Mouse (Mus musculus): ENCODE data around the gene Ripor2. TPM values are rescaled to one million over a fixed set of nuclear protein-coding genes. Genes with fewer than 3 reads are reported as not detected.

The Ripor2 gene
- polyA plus RNA-seq, 1 experiment from 2014 or later = 16.6 TPM

GRCm38 (mm10) chr13:24710968-24711367 lies 129.0 kb downstream of the Ripor2 start:
- Histone ChIP-seq H3K4me1 (peaks cover 14% of the 10 kb centered on the region), H3K27ac (no peak overlapping the region), H3K9ac (no peak overlapping the region; the same call in 1 of the 2 replicates), H3K9me3 (no peaks in the 10 kb centered on the region), H3K4me3 (replicated peaks) (no peak overlapping the region), H3K4me2 (no peak overlapping the region), H3K27me3 (0 out of 2 replicates have a peak, but pooled peaks cover 4% of the 10 kb centered on the region), H3K36me3 (replicated peaks) (no peaks in the 10 kb centered on the region)
- WGBS = 64% methylated on average over 7 of the region's 7 CpGs
- ATAC-seq (ENCODE audit: low FRiP score) = no peak

GRCm38 (mm10) chr13:24712581-24713130 lies 130.7 kb downstream of the Ripor2 start:
- H3K9ac ChIP-seq = no peak overlapping the region
- peaks cover 14% of the 10 kb centered on the region for H3K4me1 ChIP-seq
- ATAC-seq (ENCODE audit: low FRiP score) = no peak
- no peak overlapping the region for H3K27ac ChIP-seq
- H3K27me3 ChIP-seq = 0 out of 2 replicates have a peak, but pooled peaks cover 4% of the 10 kb centered on the region
- H3K36me3 ChIP-seq (replicated peaks) = no peaks in the 10 kb centered on the region
- WGBS = 89% methylated on average over 7 of the region's 7 CpGs
- H3K4me2 ChIP-seq = no peak overlapping the region
- no peak overlapping the region for H3K4me3 ChIP-seq (replicated peaks)
- H3K9me3 ChIP-seq = no peaks in the 10 kb centered on the region

- H3K36me3 ChIP-seq (replicated peaks) = no peaks in the 10 kb centered on the region
- H3K9me3 ChIP-seq = no peaks in the 10 kb centered on the region
- H3K4me2 ChIP-seq = peak overlapping the region; percentile 29
- H3K27me3 ChIP-seq = 0 out of 2 replicates have a peak, but pooled peaks cover 4% of the 10 kb centered on the region
- peaks cover 14% of the 10 kb centered on the region for H3K4me1 ChIP-seq
- H3K27ac ChIP-seq = no peak overlapping the region
- WGBS = 8% methylated on average over 16 of the region's 16 CpGs
- H3K4me3 ChIP-seq (replicated peaks) = no peak overlapping the region
- peak; percentile 89 for ATAC-seq (ENCODE audit: low FRiP score)
- no peak overlapping the region for H3K9ac ChIP-seq
These were observed 131.5 kb downstream of the Ripor2 start for GRCm38 (mm10) chr13:24713434-24714000.

GRCm38 (mm10) chr13:24714360-24714885 lies 132.4 kb downstream of the Ripor2 start:
- ATAC-seq (ENCODE audit: low FRiP score) = no peak
- peaks cover 14% of the 10 kb centered on the region for H3K4me1 ChIP-seq
- no peak overlapping the region for H3K4me3 ChIP-seq (replicated peaks)
- H3K27me3 ChIP-seq = 0 out of 2 replicates have a peak, but pooled peaks cover 4% of the 10 kb centered on the region
- H3K9me3 ChIP-seq = no peaks in the 10 kb centered on the region
- H3K9ac ChIP-seq = no peak overlapping the region
- H3K36me3 ChIP-seq (replicated peaks) = peaks cover 6% of the 10 kb centered on the region; the same call in 1 of the 2 replicates
- H3K27ac ChIP-seq = no peak overlapping the region
- WGBS = 84% methylated on average over 9 of the region's 9 CpGs
- no peak overlapping the region for H3K4me2 ChIP-seq

GRCm38 (mm10) chr13:24715601-24716000 lies 133.6 kb downstream of the Ripor2 start:
- Histone ChIP-seq H3K9me3 (no peaks in the 10 kb centered on the region), H3K4me2 (no peak overlapping the region), H3K36me3 (replicated peaks) (peaks cover 6% of the 10 kb centered on the region; the same call in 1 of the 2 replicates), H3K27ac (no peak overlapping the region), H3K4me1 (peaks cover 9% of the 10 kb centered on the region), H3K9ac (no peak overlapping the region), H3K27me3 (0 out of 2 replicates have a peak, but pooled peaks cover 4% of the 10 kb centered on the region), H3K4me3 (replicated peaks) (no peak overlapping the region)
- 73% methylated on average over 5 of the region's 5 CpGs for WGBS
- ATAC-seq (ENCODE audit: low FRiP score) = no peak

GRCm38 (mm10) chr13:24716441-24716840 lies 134.5 kb downstream of the Ripor2 start:
- H3K4me3 ChIP-seq (replicated peaks) = no peak overlapping the region
- 85% methylated on average over 9 of the region's 9 CpGs for WGBS
- peaks cover 6% of the 10 kb centered on the region; the same call in 1 of the 2 replicates for H3K36me3 ChIP-seq (replicated peaks)
- no peaks in the 10 kb centered on the region for H3K9me3 ChIP-seq
- ATAC-seq (ENCODE audit: low FRiP score) = no peak
- H3K4me2 ChIP-seq = no peak overlapping the region
- H3K27me3 ChIP-seq = no peaks in the 10 kb centered on the region
- peaks cover 7% of the 10 kb centered on the region for H3K4me1 ChIP-seq
- no peak overlapping the region for H3K9ac ChIP-seq
- no peak overlapping the region for H3K27ac ChIP-seq

GRCm38 (mm10) chr13:24717677-24718076 lies 135.7 kb downstream of the Ripor2 start:
- H3K4me1 ChIP-seq = peaks cover 7% of the 10 kb centered on the region
- no peak overlapping the region for H3K4me3 ChIP-seq (replicated peaks)
- ATAC-seq (ENCODE audit: low FRiP score) = no peak
- H3K4me2 ChIP-seq = no peak overlapping the region
- H3K9me3 ChIP-seq = no peaks in the 10 kb centered on the region
- H3K36me3 ChIP-seq (replicated peaks) = peaks cover 9% of the 10 kb centered on the region; the same call in 1 of the 2 replicates
- H3K9ac ChIP-seq = no peak overlapping the region
- no peaks in the 10 kb centered on the region for H3K27me3 ChIP-seq
- no peak overlapping the region for H3K27ac ChIP-seq
- WGBS = 84% methylated on average over 7 of the region's 7 CpGs

- Histone ChIP-seq H3K4me1 (peaks cover 12% of the 10 kb centered on the region; the same call in 1 of the 2 replicates), H3K27me3 (no peaks in the 10 kb centered on the region), H3K4me2 (no peak overlapping the region), H3K4me3 (replicated peaks) (no peak overlapping the region), H3K36me3 (replicated peaks) (peaks cover 9% of the 10 kb centered on the region; the same call in 1 of the 2 replicates), H3K9ac (no peak overlapping the region), H3K9me3 (no peaks in the 10 kb centered on the region), H3K27ac (no peak overlapping the region)
- WGBS = 84% methylated on average over 10 of the region's 10 CpGs
- no peak for ATAC-seq (ENCODE audit: low FRiP score)
These were observed 139.5 kb downstream of the Ripor2 start for GRCm38 (mm10) chr13:24721502-24721901.

- 63% methylated on average over 8 of the region's 8 CpGs for WGBS
These were observed 141.9 kb downstream of the Ripor2 start for GRCm38 (mm10) chr13:24723699-24724394.

GRCm38 (mm10) chr13:24724395-24724759 lies 142.4 kb downstream of the Ripor2 start:
- Histone ChIP-seq H3K4me3 (replicated peaks) (no peak overlapping the region), H3K27me3 (no peaks in the 10 kb centered on the region), H3K4me1 (peaks cover 12% of the 10 kb centered on the region; the same call in 1 of the 2 replicates), H3K9me3 (no peaks in the 10 kb centered on the region), H3K4me2 (0 out of 2 replicates have a peak overlapping the region, but pooled peaks have one; percentile 6), H3K27ac (no peak overlapping the region), H3K9ac (no peak overlapping the region), H3K36me3 (replicated peaks) (peaks cover 3% of the 10 kb centered on the region; the same call in 1 of the 2 replicates)
- 66% methylated on average over 4 of the region's 4 CpGs for WGBS
- ATAC-seq (ENCODE audit: low FRiP score) = no peak

More at GRCm38 (mm10) chr13:24723699-24724394, 141.9 kb downstream of the Ripor2 start:
- Histone ChIP-seq H3K9ac (no peak overlapping the region), H3K4me2 (no peak overlapping the region), H3K36me3 (replicated peaks) (peaks cover 6% of the 10 kb centered on the region; the same call in 1 of the 2 replicates), H3K27me3 (no peaks in the 10 kb centered on the region), H3K4me3 (replicated peaks) (no peak overlapping the region), H3K27ac (no peak overlapping the region), H3K9me3 (no peaks in the 10 kb centered on the region), H3K4me1 (peaks cover 12% of the 10 kb centered on the region; the same call in 1 of the 2 replicates)
- ATAC-seq (ENCODE audit: low FRiP score) = no peak

- Histone ChIP-seq H3K36me3 (replicated peaks) (no peaks in the 10 kb centered on the region), H3K4me2 (no peak overlapping the region), H3K9ac (no peak overlapping the region), H3K4me1 (peaks cover 9% of the 10 kb centered on the region; the same call in 1 of the 2 replicates), H3K27ac (no peak overlapping the region), H3K4me3 (replicated peaks) (no peak overlapping the region), H3K9me3 (no peaks in the 10 kb centered on the region), H3K27me3 (no peaks in the 10 kb centered on the region)
- no peak for ATAC-seq (ENCODE audit: low FRiP score)
- 89% methylated on average over 5 of the region's 5 CpGs for WGBS
These were observed 147.1 kb downstream of the Ripor2 start for GRCm38 (mm10) chr13:24729128-24729527.

- Histone ChIP-seq H3K9ac (no peak overlapping the region), H3K4me3 (replicated peaks) (no peak overlapping the region), H3K4me2 (no peak overlapping the region), H3K36me3 (replicated peaks) (no peaks in the 10 kb centered on the region), H3K9me3 (no peaks in the 10 kb centered on the region), H3K27me3 (no peaks in the 10 kb centered on the region), H3K4me1 (no peaks in the 10 kb centered on the region; the same call in 1 of the 2 replicates), H3K27ac (no peak overlapping the region)
- 79% methylated on average over 5 of the region's 5 CpGs for WGBS
- ATAC-seq (ENCODE audit: low FRiP score) = no peak
These were observed 152.5 kb downstream of the Ripor2 start for GRCm38 (mm10) chr13:24734502-24734901.
